ENCODE assay signal across 16 mouse cellular contexts in genomic region chr17:14295146-14295545, GRCm38 (mm10). TPM values are rescaled to one million over a fixed set of nuclear protein-coding genes. Genes with fewer than 3 reads are reported as not detected.
"Had no signal": no experiment of that assay in that cellular context is flagged by ENCODE, and none has a peak within 500 bp of the region (broad histone marks: within the 10 kb centered on the region; RNA-seq: fewer than 3 reads in every experiment).

No protein-coding gene starts in this region.

- H3K4me3 ChIP-seq: left cerebral cortex, adult 2 months; limb, embryonic 10.5 days; liver, embryonic 15.5 days; midbrain, embryonic 10.5 days; myocyte; neural tube, embryonic 15.5 days had no signal

- ATAC-seq: lung, postnatal 0 days had no signal

- H3K27ac ChIP-seq: left cerebral cortex, adult 2 months; limb, embryonic 10.5 days; liver, embryonic 15.5 days; midbrain, embryonic 10.5 days; neural tube, embryonic 15.5 days; stomach, postnatal 0 days had no signal

- DNase-seq: kidney, postnatal 14 days; lung, adult 2 months; lung, postnatal 36 days; midbrain, embryonic 14.5 days; right cerebral cortex, adult 18-20 months; right cerebral cortex, postnatal 25 days; thymus, postnatal 4 days had no signal

RNA-seq across cellular contexts. Expression of gene Smoc2, which starts 15.8 kb away (rescaled TPM):
- total RNA-seq: megakaryocyte, adult 5-6 weeks had no signal
